Mouse (Mus musculus) adrenal gland, postnatal 25 days (tissue): ENCODE measurements around the gene Uchl1. TPM values are rescaled to one million over a fixed set of nuclear protein-coding genes. Genes with fewer than 3 reads are reported as not detected.
A peak's percentile ranks its signal among the peaks of the same experiment; 100 is the strongest.

Experiments used
- DNase-seq: peaks from one replicate; pipeline ENCODE4 v3.0.0; 2021; ENCODE audit warnings: mixed read lengths
- long read RNA-seq: library from polyadenylated mRNA; stranded (forward); transcript quantifications from one replicate; pipeline ENCODE4 v2.0.0, GENCODE M21; 2021
- total RNA-seq: library from RNA; stranded (reverse); gene quantifications from 2 replicates; pipeline ENCODE4 v1.2.3, GENCODE M21; 2021

Gene Uchl1
- 56.6 and 75.0 TPM in 2 replicates for total RNA-seq
- long read RNA-seq, transcript Uchl1-202 (7 exons, 980 nt): major isoform, 5 of 38 reads
- long read RNA-seq, partial matches to known transcripts: 0 of 38 reads
- long read RNA-seq, other reads (novel, unspliced or antisense): 33 of 38 reads

DNA sequence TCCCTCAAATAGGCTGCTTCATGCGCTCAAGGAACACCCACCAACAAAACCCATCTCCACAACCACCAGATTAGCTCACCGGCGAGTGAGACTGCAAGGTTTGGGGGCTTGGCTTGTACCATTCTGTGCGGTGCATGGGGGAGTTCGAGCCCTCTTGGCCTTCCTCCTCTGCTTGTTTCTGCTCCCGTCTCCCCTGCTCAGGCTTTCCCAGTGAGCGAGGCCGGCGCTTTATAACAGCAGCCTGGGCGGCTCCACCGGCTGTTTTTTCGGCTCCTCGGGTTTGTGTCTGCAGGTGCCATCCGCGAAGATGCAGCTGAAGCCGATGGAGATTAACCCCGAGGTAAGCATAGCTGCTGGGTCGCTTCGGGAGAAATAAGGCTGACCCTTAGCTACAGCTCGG lies at the start of gene Uchl1:
Gene Uchl1, plus strand, starts transcription at position 109 of the 400 bp plus-strand sequence.
- peak; percentile 62 for DNase-seq

DNA sequence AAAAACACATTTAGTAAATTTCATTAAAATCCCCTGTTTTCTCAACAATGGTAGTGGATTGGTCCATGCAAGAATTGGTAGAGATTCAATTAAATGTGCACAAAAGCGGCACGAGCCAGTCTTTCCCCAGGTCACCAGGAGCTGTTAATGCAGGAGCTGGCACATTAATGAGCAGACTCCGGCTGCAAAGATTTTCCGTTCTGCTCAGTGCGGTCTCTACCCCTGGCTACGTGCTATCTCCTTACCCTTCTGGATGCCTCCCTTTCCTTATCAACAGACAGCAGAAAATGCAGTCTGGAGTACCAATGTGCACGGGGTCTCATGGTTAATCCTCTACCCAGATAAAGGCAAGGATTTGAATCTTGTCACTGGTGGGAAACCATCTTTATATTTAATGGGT lies 48.1 kb upstream of the Uchl1 start:
- DNase-seq: no peak

DNA sequence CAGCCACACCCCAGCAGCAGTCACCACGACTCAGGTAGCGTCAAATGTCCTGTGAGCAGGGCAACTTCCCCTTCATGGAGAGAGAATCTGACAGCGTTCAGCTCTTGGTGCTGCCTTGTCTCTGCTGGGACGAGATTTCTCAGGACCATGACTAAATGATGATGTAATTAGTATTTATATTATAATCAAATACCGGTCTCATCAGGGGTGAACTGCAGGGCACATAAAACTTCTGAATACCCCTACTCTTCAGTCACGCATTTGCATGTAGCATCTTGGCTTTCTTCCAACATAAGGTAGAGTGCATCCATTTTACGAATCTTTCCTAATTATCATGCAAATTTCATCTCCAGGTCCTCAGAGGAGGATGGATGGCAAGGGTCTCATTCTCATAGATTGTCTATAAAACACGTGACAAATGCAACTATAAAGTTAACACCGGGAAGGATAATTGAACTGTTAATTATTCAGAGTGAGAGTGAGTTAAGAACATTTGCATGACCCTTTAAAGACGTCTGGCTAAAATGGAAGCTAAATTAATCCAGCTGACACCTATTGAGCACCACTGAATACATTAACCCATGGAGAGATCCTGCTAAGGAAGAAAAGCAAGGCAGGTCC lies 40.3 kb upstream of the Uchl1 start:
- DNase-seq: no peak

DNA sequence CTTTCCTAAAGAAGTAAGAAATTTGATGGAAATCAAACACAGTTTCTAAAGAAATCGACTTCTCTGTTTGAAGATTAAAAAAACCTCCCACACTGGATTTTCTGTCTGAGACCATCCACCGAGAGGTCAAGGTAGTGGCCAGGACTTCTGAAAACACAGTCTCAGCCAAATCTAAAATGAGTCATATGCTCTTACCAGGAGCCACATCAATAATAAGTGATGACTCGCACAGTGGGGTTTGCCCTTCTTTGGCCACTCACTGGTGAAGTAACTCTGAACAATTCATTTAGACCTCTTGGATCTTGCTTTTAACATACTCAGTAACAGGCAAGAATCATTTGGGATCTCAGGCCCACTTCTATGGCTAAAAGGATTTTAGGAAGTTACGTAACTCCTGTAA lies 33.7 kb upstream of the Uchl1 start:
- no peak for DNase-seq

DNA sequence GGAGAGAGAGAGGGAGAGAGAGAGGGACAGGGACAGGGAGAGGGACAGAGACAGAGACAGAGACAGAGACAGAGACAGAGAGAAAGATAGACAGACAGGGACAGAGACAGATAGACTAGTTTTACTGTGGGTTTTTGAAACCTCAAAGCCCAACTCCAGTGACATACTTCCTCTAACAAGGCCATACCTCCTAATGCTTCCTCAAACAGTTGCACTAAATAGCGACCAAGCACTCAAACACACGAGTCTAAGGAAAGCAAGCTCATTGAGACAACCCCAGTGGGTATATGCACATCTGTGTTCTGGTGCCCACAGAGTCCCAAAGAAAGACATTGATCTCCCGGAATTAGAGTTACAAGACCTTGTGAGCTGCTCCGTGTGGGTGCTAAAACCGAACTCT lies 32.6 kb upstream of the Uchl1 start:
- DNase-seq: no peak

DNA sequence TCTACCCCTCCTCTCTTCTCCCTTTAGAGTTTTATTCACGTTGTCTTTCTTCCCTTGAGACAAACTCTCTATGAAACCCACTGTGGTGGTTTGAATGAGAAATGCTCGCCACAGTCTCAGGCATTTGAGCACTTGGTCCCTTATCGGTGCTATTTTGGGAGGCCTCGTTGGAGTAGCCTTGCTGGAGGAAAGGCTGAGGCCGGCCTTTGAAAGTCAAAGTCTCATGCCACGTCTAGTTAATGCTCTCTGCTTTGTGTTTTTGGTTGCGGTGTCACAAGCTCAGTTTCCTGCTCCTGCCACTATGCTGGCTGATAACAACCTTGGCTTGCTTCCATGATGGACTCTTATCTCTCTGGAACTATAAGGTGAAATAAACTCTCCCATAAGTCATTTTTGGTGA lies 28.4 kb upstream of the Uchl1 start:
- DNase-seq: no peak

DNA sequence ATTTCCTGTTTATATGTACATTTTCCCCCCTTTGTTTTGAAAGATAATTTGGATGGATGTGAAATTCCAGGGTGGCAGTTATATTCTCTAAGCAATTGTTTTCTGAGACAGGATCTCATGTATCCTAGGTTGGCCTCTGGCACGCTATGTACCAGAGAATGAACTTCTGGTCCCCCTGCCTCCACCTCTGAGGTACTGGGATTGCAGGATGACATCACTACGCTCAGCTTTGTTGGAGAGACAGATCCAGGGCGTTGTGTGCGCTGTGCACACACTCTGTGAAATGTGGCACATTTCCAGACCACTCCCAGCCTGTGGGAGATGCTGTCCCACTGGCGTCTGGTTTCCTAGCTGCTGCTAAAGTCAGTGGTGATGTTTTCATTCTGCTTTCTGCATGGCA lies 21.7 kb upstream of the Uchl1 start:
- no peak for DNase-seq

DNA sequence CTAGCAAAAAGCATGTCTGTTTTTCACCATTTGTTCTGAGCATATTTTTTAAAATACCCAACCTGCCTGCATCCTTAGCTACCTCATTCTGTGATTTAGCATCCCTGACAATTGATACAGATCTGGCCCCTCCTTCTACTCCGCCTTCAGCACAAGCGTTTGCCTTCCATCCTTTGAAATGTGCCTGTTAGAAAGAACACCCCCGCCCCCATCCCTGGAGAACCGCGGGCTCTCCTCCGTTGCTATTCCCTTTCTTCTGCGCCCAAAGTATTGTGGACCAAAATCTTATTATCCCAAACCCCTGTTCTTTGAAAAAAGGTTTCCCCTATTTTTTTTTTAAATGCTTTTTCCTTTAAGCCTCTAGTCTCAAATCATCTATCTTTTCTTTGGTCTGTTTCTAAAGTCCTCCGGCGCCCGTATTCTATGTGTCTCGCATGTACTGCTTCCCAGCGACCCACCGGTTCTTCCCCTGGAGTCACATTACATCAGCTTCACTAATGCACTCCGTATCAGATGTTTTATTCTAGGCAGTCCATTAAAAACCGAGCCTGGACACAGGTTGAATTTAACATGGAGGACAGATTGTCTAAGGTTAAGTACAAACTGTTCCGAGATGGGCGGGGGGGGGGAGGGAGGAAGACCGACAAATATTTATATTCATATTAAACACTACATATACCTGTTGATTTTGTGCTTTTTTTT lies 551 bp upstream of the Uchl1 start:
- DNase-seq: no peak

DNA sequence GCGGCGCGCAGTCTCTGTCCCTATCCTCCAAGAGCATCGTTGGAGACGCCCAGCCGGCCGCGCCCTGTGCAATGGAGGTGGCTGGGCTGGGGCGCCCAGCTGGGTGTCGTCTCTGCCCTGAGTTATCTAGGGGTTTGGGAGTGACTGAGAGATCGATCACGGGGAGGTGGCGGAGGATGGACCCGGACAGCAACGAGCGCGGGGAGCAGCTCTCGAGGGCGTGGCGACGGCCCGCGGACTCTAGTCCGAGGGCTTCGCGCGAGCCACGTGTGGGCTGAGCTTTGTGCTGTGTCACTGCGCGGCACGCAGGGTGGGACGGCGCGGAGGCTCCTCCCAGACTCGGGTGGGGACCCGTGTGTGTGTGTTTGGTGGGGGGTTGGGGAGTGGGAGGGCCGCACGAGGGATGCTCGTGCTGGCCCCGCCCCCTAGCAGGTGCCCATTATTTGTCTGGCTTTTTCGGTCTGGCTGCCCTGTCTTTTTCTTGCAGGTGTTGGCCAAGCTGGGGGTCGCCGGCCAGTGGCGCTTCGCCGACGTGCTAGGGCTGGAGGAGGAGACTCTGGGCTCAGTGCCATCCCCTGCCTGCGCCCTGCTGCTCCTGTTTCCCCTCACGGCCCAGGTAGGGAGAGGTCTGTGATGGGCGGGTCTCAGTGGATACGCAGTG lies 696 bp downstream of the Uchl1 start:
- DNase-seq: peak; percentile 56

DNA sequence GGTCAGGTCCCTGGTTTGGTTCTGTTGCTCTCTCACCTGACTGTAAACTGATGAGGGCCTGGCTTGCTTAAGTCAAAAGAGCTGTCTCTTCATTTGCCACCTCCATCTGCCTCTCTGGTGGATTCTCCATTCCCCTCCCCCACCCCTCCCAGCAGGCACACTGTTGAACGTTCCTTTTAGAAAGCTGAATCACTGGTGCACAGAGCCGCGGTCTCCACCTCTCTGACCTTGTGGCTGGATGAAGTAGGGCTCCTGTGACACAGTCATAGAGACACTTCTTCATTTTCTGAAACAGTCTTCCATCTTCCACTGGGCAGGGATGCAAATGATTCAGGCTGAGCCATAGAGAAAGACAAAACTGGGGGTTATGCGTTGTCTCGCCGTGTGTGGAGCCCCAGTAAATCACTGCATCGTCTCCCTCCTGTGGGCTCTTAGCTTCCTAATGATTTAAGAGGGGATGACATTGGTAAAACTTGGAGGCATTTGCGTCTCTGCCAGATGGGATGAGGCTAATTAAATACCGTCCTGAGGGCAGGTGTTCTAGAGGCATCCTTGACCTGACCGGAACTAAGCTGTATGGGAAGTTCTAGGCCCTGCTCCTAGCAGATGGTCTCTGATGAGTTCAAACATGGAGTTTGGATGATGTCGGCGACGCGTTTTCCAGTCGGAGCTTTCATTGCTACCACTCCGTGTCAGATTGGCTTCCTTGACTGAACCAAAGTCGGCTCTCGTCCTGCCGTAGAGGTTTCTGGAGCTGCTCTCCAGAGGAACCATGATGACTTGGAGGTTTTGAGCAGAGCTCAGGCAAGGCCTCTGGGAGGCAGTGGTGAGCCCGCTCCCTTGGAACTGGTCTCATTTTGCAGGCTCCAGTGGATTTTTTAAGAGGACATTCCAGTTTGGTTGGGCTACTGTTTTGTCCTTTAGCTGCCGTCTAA lies 1.8 kb downstream of the Uchl1 start:
- DNase-seq: peak; percentile 30

DNA sequence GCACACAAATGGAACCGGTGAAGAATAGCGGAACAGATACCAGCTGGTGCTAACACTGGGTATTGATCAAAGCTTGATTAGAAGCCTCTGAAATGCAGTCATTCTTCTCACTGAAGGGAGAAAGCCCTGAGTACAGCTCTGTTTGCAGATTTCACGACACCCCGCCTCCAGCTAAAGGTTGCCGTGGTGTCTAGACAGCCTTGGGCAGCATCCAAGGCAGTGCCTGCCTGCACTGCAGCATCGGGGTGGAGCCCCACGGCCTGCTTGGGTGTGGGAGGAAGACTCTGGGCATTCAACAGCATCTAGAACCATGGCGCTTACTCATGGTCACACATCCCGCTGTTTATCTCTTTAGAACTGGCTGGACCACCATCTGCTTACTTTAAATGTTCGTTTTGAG lies 3.3 kb downstream of the Uchl1 start:
- peak; percentile 64 for DNase-seq

DNA sequence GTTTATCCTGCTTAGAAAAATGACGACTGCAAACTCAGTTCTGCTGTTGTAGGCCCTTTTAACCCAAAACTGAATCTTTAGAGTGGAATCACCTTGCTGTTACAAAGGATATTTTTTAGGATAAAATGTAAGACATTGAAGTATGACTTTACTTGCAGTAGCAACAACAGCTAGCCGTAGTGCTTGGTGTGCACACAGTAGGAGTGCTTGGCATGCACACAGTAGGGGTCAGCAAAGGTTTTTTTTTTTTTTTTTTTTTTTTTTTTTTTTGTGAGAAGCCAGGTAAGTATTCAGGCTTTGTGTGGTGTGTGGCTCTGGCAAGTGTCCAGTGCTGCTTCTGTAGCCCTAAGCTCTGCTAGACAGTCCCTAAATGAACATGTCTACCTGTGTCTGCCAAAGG lies 10.0 kb downstream of the Uchl1 start:
- no peak for DNase-seq

DNA sequence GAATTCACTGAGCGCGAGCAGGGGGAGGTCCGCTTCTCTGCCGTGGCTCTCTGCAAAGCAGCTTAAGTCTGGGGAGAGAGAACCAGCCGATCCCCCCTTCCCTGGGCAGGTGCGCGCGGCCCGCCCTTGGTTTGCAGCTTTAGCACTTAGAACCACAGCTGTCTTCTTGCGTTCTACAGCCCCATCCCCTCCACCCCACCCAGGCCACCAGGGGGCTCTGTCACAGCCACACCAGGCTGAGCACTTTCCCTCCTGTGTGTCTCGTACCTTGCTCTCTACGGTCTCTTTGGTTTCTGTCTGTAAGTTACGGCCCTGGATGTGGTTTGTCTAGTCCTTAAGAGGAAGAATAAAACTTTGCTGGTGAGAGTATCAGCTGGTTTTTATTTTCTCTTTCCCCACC lies 11.0 kb downstream of the Uchl1 start:
- DNase-seq: no peak

DNA sequence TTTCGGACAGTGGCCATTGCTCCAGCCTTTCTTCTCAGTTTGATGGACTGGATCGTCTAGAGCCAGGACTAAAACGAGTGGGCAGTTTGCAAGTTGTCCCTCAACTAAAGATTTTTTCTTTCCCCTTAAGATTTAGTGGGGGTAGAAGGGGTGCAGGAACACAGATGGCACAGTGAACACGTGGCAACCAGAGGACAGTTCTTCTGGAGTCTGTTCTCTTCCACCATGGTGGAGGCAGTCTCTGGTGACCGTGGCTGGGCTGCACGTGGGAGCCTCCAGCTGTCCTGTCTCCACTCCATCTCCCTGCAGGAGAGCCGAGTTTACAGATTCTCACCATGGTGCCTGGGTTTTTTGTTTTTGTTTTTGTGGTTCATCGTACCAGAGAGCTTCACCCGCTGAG lies 11.8 kb downstream of the Uchl1 start:
- no peak for DNase-seq

DNA sequence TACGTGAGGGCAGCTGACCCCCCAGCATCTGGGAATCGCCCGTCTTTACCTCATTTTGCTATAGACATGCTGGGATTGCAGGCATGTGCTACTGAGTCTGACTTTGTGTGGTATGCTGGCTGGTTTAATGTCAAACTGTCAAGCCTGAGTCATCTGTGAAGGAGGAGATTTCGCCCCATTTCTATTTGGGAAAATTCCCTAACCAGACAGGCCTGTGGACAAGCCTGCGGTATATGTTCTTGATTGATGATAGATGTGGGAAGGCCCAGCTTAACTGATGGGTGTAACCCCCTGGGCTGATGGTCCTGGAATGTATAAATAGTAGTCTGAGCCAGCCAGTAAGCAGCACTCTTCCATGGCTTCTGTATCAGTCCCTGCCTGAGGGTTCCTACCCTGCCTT lies 12.4 kb downstream of the Uchl1 start:
- no peak for DNase-seq

DNA sequence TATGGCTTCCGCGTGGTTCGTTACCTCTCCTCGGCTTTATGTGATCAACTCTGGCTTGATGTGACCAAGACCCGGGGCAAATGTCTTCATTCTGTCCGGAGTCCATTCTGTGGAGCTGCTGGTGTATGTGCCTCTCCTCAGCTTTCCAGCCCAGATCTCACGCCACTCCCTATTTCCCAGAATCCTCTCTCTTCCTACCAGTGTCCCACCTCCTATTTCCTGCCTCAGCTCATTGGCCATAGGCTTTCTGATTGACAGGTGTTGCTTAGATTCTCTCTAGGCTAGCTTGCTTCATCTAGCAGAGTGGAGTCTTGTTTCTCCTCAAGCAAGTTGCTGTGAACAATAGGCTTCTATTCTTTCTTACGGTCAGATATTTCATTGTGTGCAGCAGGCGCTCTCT lies 13.9 kb downstream of the Uchl1 start:
- no peak for DNase-seq

DNA sequence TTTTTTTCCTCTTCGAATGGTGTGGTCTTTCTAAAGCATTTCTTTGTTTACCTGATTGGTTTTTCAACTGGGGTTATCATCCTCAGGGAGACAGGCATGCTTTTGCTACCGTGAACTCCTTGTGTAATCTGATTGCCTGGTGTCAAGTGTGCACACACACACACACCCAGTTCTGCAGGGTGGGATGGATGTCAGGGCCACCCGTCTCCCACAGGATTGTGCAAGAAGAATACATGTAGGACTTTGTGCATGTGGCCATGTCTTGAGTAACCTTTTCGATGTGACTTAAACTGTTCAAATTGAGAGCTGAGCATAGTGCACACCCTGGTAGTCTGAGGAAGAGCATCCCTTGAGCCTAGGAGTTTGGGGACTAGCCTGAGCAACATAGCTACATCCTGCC lies 17.3 kb downstream of the Uchl1 start:
- no peak for DNase-seq

DNA sequence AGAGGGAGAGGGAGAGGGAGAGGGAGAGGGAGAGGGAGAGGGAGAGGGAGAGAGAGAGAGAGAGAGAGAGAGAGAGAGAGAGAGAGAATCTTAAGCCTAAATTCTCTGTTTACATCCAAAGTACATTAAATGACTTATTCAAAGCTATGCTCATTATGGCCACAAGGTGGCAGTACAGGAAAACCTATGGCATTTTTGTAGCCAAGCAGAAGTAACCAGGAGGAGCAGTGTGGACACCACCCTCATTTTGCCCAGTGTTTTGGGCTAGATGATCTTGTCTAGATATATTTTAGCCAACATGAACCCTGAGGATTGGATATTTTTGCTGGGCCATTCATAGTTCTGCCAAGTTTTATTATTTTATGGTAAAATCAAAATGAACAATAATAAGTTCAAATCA lies 21.2 kb downstream of the Uchl1 start:
- DNase-seq: no peak

DNA sequence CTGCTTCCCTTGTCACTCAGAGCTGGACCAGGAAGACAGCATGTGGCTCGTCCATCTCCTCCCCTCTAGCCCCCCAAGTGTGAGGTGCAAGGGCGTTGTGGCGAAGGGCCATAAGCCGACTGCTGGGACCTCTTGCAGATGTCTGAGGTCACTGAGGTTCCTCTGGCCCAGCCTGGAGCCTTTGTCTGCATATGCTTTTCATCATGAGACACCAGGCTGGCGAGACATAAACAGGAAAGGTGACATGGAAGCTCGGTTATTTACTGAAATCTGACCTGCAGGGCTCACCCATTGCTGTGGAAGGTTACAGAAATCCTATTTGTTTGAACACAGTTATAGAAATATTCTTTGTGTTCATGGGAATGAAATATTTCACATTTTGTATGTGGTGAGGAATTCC lies 24.0 kb downstream of the Uchl1 start:
- no peak for DNase-seq

DNA sequence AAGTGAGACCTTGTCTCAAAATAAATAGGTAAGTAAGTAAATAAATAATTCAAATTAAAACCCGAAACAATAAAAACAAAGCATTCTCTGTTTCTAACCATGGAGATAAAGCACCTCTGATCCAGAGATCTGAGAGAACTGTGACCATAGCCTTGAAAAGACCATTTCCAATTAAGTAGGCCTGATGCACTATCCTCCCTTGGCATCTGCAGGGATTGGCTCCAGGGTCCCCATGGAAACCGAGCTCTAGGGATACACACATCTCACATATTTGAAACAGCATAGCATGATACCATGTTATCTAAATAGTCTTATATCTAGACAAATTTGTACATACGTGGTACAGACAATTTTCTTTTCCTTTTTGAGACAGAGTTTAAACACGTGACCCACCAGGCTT lies 26.1 kb downstream of the Uchl1 start:
- DNase-seq: no peak

DNA sequence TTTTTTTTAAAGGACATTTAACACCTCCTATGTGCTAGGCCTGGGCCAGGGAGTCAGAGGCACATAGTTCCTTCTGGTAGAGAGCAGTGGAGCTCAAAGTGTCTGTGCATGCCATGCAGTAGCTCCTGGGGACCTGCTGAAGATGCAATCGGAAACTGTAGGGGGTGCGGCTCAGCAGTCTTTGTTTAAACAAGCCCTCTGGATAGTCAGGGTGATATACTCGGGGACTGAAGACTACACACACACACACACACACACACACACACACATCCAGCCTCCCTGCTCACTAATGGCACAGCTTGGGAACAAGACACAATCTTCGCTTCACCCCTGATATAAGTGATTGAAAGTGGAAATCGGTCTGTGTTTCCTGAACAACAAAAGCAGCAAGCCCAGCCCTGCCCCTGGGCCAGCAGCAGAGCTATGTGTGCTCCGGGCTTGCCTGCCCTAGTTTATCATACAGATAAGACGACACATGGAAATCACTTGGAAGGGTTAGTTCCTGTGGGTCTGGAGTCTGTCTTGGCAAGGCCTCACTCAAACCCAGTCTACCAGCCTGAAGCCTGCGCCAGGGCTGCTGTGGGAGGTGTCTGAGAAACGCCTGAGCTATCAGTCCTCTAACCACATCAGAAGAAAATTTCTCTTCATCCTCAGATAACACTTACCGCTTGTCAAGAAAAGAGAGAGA lies 27.6 kb downstream of the Uchl1 start:
- no peak for DNase-seq

DNA sequence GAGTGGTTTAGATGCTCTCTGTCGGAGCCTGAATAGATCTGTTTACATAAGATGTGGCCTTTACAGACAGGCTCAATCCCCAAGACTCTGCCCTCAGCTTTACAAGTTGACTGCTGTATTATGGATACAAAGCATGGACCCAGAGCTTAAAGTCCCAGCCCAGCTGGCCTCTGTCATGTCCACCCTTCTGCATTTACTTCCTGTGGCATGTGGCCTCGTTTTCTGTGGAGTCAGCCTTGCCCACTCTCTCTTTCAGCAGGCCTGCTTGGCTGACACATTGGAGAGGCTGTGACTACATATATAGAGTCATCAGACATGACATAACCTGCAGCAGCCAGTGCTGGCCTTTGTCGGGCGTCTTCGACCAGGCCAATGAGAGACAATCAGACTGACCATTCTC lies 32.0 kb downstream of the Uchl1 start:
- DNase-seq: no peak
